Mouse (Mus musculus): ENCODE results near the gene Lsm7. TPM values are rescaled to one million over a fixed set of nuclear protein-coding genes. Genes with fewer than 3 reads are reported as not detected.

Gene Lsm7
- polyA plus RNA-seq, 1 experiment from 2014 or later, result 326 TPM

DNA sequence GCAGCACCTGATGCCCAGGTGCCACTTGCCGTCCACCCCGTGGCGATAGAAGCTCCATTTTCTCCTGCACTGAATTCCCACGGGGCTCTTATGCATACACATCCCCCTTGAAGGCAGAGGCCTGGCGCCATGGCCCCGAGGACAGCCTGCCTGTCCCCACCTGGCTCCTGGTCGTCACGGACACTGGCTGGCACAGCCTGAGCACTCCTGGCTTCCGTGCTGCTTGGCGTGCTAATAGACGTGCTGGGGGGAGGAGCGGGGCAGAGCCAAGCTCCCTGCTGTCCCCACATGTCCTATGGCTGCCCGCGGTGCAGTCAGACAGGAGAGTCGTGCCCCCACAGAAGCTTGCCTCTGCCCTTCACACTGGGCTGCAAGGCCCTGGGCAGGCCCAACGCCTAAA, 9.4 kb upstream of the Lsm7 start:
- no peak for DNase-seq (ENCODE audit: low spot score)
- Histone ChIP-seq H3K4me3 (0 out of 2 replicates have a peak overlapping the region, but pooled peaks have one; percentile 3), H3K9me3 (replicated peaks) (no peaks in the 10 kb centered on the region), H3K27me3 (ENCODE audit: low read depth, poor library complexity, severe bottlenecking) (no peaks in the 10 kb centered on the region), H3K27ac (replicated peaks) (no peak overlapping the region), H3K4me1 (no peaks in the 10 kb centered on the region), H3K36me3 (peaks cover 71% of the 10 kb centered on the region)
- 92% methylated on average over 16 of the region's 16 CpGs for WGBS

DNA sequence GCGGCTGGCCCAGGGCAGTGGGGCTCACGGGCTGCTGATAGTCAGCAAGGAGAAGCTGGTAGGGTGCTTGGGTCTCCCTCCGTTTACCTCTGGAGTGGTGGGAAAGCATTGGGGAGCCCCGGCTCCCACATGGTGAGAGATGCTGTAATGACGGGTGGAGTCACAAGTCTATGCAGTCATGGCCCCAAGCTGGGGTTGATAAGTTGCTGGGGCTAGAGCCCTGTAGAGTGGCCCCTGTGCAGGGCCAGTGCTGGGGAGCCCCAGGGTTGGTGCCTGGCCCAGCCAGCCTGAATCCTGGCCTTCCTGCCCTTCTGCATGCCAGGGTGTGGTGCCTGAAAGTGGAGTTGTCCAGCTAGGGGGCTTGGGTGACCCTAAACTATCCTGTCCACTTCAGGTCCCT, 7.3 kb upstream of the Lsm7 start:
- peaks cover 10% of the 10 kb centered on the region for H3K4me1 ChIP-seq
- 96% methylated on average over 5 of the region's 5 CpGs for WGBS

DNA sequence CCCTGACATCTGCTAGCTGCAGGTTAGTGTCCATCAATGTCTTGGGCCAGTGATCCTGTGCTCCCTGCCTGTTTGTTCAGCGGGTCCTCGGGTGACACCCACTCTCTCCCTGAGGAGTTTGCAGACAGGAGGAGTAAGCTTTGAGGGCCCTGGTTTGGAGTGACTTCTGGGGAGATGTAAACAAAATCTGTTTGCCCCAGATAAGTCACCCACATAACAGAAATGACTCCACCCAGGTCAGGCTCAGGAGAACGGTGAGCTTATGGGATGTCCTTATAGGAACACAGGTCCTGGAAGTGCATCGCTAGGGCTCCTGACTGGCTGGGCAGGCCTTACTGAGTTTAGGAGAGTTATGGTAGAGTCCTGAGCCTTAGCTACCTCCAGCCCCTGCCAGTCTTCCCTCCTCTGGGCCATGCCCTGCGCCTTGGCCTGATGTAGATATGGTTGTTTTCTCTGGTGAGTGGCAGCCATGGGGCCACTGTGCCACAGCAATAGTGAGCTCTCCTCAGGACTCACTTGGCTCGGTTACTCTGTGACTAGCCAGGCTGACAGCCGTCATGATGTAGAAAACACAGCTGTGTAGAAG, 3.4 kb upstream of the Lsm7 start:
- Histone ChIP-seq H3K27ac (replicated peaks) (peak overlapping the region; percentile 6; the same call in 1 of the 2 replicates), H3K4me1 (peaks cover 46% of the 10 kb centered on the region), H3K36me3 (peaks cover 27% of the 10 kb centered on the region), H3K9me3 (replicated peaks) (no peaks in the 10 kb centered on the region), H3K4me3 (0 out of 2 replicates have a peak overlapping the region, but pooled peaks have one; percentile 14), H3K27me3 (ENCODE audit: low read depth, poor library complexity, severe bottlenecking) (no peaks in the 10 kb centered on the region)
- 87% methylated on average over 7 of the region's 7 CpGs for WGBS
- no peak for DNase-seq (ENCODE audit: low spot score)

More for the DNA sequence above, 7.3 kb upstream of the Lsm7 start:
- no peak overlapping the region for H3K27ac ChIP-seq (replicated peaks)
- H3K9me3 ChIP-seq (replicated peaks), result no peaks in the 10 kb centered on the region
- H3K27me3 ChIP-seq (ENCODE audit: low read depth, poor library complexity, severe bottlenecking), result no peaks in the 10 kb centered on the region
- DNase-seq (ENCODE audit: low spot score), result no peak
- H3K36me3 ChIP-seq, result peaks cover 60% of the 10 kb centered on the region
- H3K4me3 ChIP-seq, result no peak overlapping the region

DNA sequence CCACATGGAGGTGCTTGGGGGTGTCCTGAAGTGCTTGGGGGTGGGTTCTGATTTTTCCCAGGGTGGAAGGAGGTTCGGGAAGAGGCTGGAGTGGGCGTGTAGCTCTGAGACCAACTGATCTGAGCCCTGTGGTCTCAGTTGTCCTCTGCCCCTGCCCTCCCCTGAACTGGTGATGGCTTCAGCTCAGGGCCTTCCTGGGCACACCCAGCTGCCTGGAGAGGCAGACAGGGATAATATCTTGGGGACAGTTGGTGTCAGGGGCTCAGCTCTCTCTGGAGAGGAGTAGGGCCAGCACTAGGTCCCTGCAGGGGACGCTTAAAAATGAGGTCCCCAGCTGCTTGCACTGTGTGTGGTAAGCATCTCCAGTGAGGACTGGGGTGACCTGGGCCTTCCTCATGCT, 2.8 kb upstream of the Lsm7 start:
- 76% methylated on average over 3 of the region's 3 CpGs for WGBS
- peak overlapping the region; percentile 42 for H3K27ac ChIP-seq (replicated peaks)
- H3K9me3 ChIP-seq (replicated peaks), result no peaks in the 10 kb centered on the region
- DNase-seq (ENCODE audit: low spot score), result no peak
- H3K4me3 ChIP-seq, result peak overlapping the region; percentile 14; the same call in 1 of the 2 replicates
- peaks cover 27% of the 10 kb centered on the region for H3K36me3 ChIP-seq
- peaks cover 50% of the 10 kb centered on the region for H3K4me1 ChIP-seq
- no peaks in the 10 kb centered on the region for H3K27me3 ChIP-seq (ENCODE audit: low read depth, poor library complexity, severe bottlenecking)

DNA sequence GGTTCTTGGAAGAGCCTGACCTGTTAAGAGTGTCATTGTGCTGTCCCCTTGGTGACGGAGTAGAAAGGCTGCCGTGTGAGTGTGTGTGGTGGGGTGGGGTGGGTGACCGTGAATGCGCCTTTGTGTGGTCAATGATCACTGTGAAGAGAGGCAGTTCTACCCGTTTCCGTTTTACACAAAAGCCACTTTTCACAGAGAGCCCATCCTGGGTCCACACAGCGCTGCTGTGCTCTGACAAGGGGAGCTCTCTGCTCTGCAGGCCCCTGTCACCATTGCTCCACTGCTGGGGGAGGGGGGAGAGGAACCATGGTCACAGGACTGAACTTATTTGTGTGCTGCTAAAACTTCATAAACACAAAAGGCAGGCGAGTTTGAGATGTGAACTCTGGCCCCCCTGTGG, 2.4 kb upstream of the Lsm7 start:
- peaks cover 50% of the 10 kb centered on the region for H3K4me1 ChIP-seq
- WGBS, result 68% methylated on average over 8 of the region's 8 CpGs
- peaks cover 25% of the 10 kb centered on the region for H3K36me3 ChIP-seq
- peak overlapping the region; percentile 99; the same call in 1 of the 2 replicates for H3K4me3 ChIP-seq
- H3K27ac ChIP-seq (replicated peaks), result peak overlapping the region; percentile 42
- H3K27me3 ChIP-seq (ENCODE audit: low read depth, poor library complexity, severe bottlenecking), result no peaks in the 10 kb centered on the region
- H3K9me3 ChIP-seq (replicated peaks), result no peaks in the 10 kb centered on the region
- no peak for DNase-seq (ENCODE audit: low spot score)

DNA sequence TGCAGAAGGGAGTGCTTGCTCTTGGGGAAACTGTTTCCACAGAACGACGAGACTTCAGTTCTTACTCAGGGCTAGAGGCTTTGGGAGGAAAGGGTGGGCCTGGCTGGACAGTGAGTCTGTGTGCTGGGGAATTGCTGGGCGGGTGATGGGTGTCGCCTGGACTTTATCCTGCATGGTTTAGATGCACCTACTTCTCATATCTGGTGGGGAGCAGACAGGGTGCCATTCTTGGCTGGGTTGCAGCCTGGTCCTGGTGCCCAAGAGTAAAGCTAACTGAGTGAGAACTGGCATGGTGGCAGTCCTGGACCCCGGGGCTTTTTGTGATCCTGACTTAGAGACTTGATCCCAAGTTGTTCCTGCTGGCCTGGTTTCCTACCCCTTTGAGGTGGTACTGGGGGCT, 1.9 kb upstream of the Lsm7 start:
- H3K4me3 ChIP-seq, result peak overlapping the region; percentile 99; the same call in 1 of the 2 replicates
- no peak for DNase-seq (ENCODE audit: low spot score)
- H3K9me3 ChIP-seq (replicated peaks), result no peaks in the 10 kb centered on the region
- no peaks in the 10 kb centered on the region for H3K27me3 ChIP-seq (ENCODE audit: low read depth, poor library complexity, severe bottlenecking)
- peak overlapping the region; percentile 42; the same call in 1 of the 2 replicates for H3K27ac ChIP-seq (replicated peaks)
- WGBS, result 86% methylated on average over 5 of the region's 5 CpGs
- peaks cover 50% of the 10 kb centered on the region for H3K4me1 ChIP-seq
- peaks cover 25% of the 10 kb centered on the region for H3K36me3 ChIP-seq

DNA sequence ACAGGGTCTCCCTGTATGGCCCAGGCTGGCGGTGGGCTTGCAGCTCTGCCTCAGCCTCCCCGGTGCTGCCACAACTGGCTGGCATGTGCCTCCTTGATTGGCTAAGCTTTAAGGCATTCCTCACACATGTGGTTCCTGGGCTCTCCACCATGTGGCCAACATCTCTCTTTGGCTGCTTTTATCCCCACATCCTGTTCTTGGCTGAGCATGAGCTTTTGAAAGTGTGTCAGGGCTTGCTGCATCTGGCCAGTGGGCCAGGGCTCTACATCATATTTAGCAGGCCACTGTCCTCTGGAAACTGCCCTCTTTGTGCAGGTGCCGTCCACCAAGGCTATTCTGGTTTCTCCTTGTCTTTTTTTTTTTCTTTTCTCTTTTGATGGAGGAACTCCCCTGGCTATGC, 1.3 kb upstream of the Lsm7 start:
- DNase-seq (ENCODE audit: low spot score), result no peak
- Histone ChIP-seq H3K27ac (replicated peaks) (no peak overlapping the region), H3K4me3 (peak overlapping the region; percentile 99), H3K36me3 (peaks cover 25% of the 10 kb centered on the region), H3K27me3 (ENCODE audit: low read depth, poor library complexity, severe bottlenecking) (no peaks in the 10 kb centered on the region), H3K4me1 (peaks cover 50% of the 10 kb centered on the region), H3K9me3 (replicated peaks) (no peaks in the 10 kb centered on the region)
- WGBS, result 75% methylated on average over 3 of the region's 3 CpGs

DNA sequence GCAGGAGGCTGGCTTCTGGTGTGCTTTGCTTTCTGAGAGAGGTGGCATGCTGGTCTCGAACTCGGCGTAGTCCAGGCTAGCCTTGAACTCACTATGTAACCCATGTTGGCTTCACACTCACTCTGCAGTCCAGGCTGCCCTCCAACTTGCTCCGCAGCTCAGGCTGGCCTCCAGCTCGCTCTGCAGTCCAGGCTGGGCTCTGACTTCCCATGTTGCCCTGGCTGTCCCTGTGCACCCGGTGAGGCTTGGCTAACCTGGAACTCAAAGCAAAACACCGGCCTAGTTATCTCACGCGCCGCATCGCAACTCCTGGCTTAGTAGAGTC, 702 bp upstream of the Lsm7 start:
- WGBS, result 23% methylated on average over 11 of the region's 11 CpGs
- Histone ChIP-seq H3K27ac (replicated peaks) (peak overlapping the region; percentile 89), H3K36me3 (peaks cover 29% of the 10 kb centered on the region), H3K9me3 (replicated peaks) (no peaks in the 10 kb centered on the region), H3K4me3 (peak overlapping the region; percentile 99), H3K4me1 (peaks cover 50% of the 10 kb centered on the region), H3K27me3 (ENCODE audit: low read depth, poor library complexity, severe bottlenecking) (no peaks in the 10 kb centered on the region)
- DNase-seq (ENCODE audit: low spot score), result no peak

DNA sequence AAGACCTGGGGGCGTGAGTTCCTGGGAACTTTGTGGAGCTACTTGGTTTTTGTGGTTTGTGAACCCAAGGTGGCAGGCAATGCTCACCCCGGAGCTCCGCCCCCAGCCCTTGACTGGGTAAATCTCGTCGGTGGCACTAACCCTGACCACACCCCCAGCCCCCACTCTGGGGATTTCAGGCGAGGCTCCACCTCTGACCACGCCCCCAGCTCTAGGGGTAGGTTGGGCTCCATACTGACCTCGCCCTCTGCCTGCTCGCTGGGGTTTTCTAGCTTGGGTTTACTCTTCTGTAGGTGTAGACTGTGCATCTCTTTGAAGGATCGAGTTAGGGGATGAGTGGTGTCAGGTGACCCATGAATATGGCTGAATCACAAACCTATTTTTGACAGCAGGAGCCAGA, 6.4 kb downstream of the Lsm7 start:
- Histone ChIP-seq H3K27ac (replicated peaks) (no peak overlapping the region), H3K36me3 (peaks cover 34% of the 10 kb centered on the region), H3K9me3 (replicated peaks) (no peaks in the 10 kb centered on the region), H3K27me3 (ENCODE audit: low read depth, poor library complexity, severe bottlenecking) (peaks cover 31% of the 10 kb centered on the region), H3K4me3 (no peak overlapping the region), H3K4me1 (peaks cover 19% of the 10 kb centered on the region)
- WGBS, result 10% methylated on average over 10 of the region's 10 CpGs
- no peak for DNase-seq (ENCODE audit: low spot score)

DNA sequence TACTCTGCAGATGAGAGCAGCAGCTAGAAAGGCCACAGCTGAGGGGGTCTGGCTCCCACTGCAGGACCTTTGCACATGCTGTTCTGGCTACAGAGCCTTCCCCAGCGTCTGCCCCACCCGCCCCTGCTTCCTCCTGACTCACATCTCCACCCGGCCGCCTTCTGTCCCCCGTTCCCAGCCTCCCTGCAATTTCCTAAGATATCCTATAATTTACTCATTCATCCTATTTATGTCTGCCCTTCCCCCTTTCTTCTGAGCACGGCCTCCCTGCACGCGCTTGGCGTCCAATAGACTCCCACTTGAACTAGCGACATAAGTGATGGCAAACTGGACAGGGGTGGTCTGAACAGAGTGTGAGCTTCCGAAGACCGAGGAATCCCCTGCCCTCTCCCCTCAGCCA, 9.3 kb downstream of the Lsm7 start:
- Histone ChIP-seq H3K36me3 (peaks cover 9% of the 10 kb centered on the region), H3K4me1 (peaks cover 27% of the 10 kb centered on the region), H3K27me3 (ENCODE audit: low read depth, poor library complexity, severe bottlenecking) (peaks cover 58% of the 10 kb centered on the region), H3K9me3 (replicated peaks) (no peaks in the 10 kb centered on the region), H3K4me3 (no peak overlapping the region), H3K27ac (replicated peaks) (no peak overlapping the region)
- 88% methylated on average over 12 of the region's 12 CpGs for WGBS
- DNase-seq (ENCODE audit: low spot score), result no peak

DNA sequence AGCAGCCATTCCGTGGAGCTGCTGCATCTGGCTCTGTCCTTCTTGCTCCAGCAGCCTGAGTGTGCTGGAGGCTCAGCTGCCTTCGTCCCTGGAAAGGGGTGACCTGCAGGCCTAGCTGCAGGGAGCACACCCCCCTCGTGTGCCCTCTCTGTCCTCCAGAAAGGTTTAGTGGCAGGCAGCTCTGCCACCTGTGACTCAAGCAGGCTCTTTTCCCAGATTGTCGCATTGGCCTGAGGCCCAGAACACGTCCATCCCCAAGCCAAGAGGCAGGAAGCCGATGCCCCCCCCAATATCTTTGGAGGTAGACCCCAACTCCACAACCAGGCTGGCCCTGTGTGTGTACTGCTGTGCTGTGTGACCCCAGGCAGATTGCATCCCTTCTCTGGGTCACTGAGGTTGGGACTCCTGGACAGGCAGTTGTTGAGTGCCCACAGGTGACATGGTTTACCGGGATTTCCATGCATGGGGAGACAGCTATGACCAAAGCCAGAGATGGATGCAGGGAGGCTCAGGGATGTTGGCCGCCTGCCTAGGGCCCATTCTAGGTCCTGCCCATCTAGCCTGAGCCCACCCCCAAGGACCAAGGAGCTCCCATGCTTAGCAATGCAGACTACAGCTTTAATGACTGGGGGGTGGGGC, 9.8 kb downstream of the Lsm7 start:
- Histone ChIP-seq H3K4me1 (peaks cover 33% of the 10 kb centered on the region), H3K27me3 (ENCODE audit: low read depth, poor library complexity, severe bottlenecking) (peaks cover 62% of the 10 kb centered on the region), H3K4me3 (no peak overlapping the region), H3K9me3 (replicated peaks) (no peaks in the 10 kb centered on the region), H3K27ac (replicated peaks) (no peak overlapping the region), H3K36me3 (peaks cover 3% of the 10 kb centered on the region; the same call in 1 of the 2 replicates)
- WGBS, result 67% methylated on average over 8 of the region's 8 CpGs
- DNase-seq (ENCODE audit: low spot score), result no peak

DNA sequence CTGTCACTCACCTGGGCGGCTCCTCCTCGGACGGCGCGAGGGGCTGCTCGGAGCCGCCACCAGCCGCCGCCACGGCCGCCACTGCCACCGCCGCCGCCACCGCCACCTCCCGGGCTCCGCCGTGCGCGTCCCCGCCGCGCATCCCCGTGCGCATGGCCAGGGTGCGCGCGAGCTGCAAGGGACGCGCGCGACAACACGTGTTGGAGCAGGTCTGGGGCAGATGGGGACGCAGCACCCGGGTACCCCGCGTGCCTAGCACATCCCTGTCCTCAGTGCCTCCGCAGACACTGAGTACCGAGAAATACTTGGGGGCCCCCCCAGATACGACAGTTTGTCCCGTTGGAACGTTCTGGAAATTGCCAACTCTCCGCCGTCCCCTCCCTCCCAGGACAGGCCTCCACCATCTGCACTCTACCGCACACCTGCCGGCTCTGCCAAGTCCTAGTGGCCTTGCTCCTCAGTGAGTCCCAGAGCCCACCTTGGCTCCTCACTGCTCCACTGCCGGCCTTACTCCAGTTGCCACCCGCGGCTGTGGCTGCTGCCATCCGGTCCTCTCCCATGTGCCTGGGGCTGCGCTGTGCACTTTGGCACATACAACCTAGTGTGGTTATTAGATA, 11.0 kb downstream of the Lsm7 start, which contains the start of gene Lingo3:
Lingo3 (minus strand) TSS at position 109 of the 617 bp plus-strand sequence.
- H3K27me3 ChIP-seq (ENCODE audit: low read depth, poor library complexity, severe bottlenecking), result peaks cover 68% of the 10 kb centered on the region
- H3K4me1 ChIP-seq, result peaks cover 39% of the 10 kb centered on the region
- WGBS, result 6% methylated on average over 44 of the region's 51 CpGs
- H3K4me3 ChIP-seq, result peak within 1 kb of the TSS; percentile 63
- peak; percentile 32 for DNase-seq (ENCODE audit: low spot score)
- H3K9me3 ChIP-seq (replicated peaks), result no peaks in the 10 kb centered on the region
- H3K36me3 ChIP-seq, result no peaks in the 10 kb centered on the region
- H3K27ac ChIP-seq (replicated peaks), result peak within 1 kb of the TSS; percentile 69

Data from midbrain, embryonic 10.5 days (tissue).